Mouse (Mus musculus) intestine, embryonic 16.5 days (tissue): ENCODE results near the gene Osmr. TPM values are rescaled to one million over a fixed set of nuclear protein-coding genes. Genes with fewer than 3 reads are reported as not detected.

Source experiments
- ATAC-seq: fragments of 200-750 bp; cut with Nextera tagmentation; 2 replicates; pipeline ENCODE4 v1.8.0; 2017; ENCODE audit warnings: moderate TSS enrichment, moderate library complexity
- H3K27ac ChIP-seq: fragments of 300-500 bp; sonication (generic); 2 replicates; pipeline ENCODE4 v1.5.1; 2014; ENCODE audit warnings: mild to moderate bottlenecking, low read length
- H3K27me3 ChIP-seq: fragments of 300-500 bp; sonication (generic); replicated peaks from 2 replicates; pipeline ENCODE4 v1.6.1; 2014; ENCODE audit warnings: low read length, control low read depth, mixed read lengths; ENCODE audit not compliant: control insufficient read depth, insufficient read depth
- H3K36me3 ChIP-seq: fragments of 300-500 bp; sonication (generic); 2 replicates; pipeline ENCODE4 v1.6.1; 2014; ENCODE audit warnings: low read length, control low read depth; ENCODE audit not compliant: control insufficient read depth, insufficient read depth
- H3K4me1 ChIP-seq: fragments of 300-500 bp; sonication (generic); 2 replicates; pipeline ENCODE4 v1.6.1; 2014; ENCODE audit warnings: low read length, control low read depth, mixed read lengths; ENCODE audit not compliant: control insufficient read depth, insufficient read depth
- H3K4me2 ChIP-seq: fragments of 300-500 bp; sonication (generic); 2 replicates; pipeline ENCODE4 v1.6.1; 2014; ENCODE audit warnings: low read depth, low read length, control low read depth
- H3K4me3 ChIP-seq: fragments of 300-500 bp; sonication (generic); 2 replicates; pipeline ENCODE4 v1.5.1; 2014; ENCODE audit warnings: mild to moderate bottlenecking, low read length
- H3K9ac ChIP-seq: fragments of 300-500 bp; sonication (generic); 2 replicates; pipeline ENCODE4 v1.6.1; 2014; ENCODE audit warnings: low read depth, low read length
- H3K9me3 ChIP-seq: fragments of 300-500 bp; sonication (generic); 2 replicates; pipeline ENCODE4 v1.6.1; 2016; ENCODE audit warnings: low read length, control low read depth; ENCODE audit not compliant: control insufficient read depth
- WGBS: fragments of 180-500 bp; shearing (Covaris S2); extraction: QIAGEN DNeasy Blood & Tissue Kit; methylation state at CpG from one replicate; pipeline ENCODE4 v1.1.7; 2014; 5-methylcytosine and 5-hydroxymethylcytosine counted together
- polyA plus RNA-seq: library from polyadenylated mRNA; unstranded; fragments of >200 nt; fragmentation: Nextera tagmentation; extraction: Ambion mirVana; gene quantifications from 2 replicates; pipeline ENCODE4 v1.2.1, GENCODE M21; 2015

Osmr gene
- polyA plus RNA-seq, 1 experiment from 2014 or later = 1.2 TPM

DNA sequence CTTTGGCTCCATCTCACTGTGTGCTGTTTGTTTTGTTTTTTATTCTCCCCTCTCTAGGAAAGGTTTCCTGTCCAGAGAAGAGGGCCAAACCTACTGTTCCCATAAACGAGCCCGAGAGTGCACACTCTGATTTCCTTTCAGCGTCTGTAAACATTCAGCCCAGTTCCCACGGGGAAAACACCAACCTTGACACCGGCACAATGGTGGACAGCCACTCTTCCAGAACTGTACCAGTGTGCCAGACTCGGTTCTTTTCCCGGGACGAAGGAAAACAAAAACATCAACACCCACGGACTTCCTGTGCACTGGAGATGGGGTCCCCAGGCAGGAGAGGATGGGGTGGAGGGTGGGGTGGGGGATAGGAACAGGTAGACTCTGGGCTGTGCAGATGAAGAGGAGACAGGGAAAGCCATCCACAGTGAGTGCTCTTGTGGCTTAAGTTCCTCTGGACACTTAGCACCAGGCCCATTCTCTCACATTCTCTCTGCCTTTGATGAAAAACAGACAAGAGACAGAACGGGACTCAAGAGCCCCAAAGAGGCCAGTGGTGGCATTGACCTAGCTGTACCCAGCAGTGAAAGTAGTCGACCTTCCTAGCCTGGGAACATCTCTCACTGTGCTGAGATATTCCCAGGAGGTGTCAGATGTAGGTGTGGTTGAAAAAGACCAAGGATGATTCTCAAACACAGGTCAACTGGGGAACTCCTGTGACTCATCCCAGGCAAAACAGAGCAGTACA lies 3.0 kb downstream of the Osmr start:
- no peak for ATAC-seq
- H3K9me3 ChIP-seq = no peaks in the 10 kb centered on the region
- no peak overlapping the region for H3K27ac ChIP-seq
- 45% methylated on average over 11 of the region's 11 CpGs for WGBS
- H3K27me3 ChIP-seq = no peaks in the 10 kb centered on the region; the same call in none of the 2 replicates
- peaks cover 6% of the 10 kb centered on the region; the same call in 1 of the 2 replicates for H3K4me1 ChIP-seq
- 0 out of 2 replicates have a peak overlapping the region, but pooled peaks have one; percentile 5 for H3K4me2 ChIP-seq
- no peak overlapping the region for H3K9ac ChIP-seq
- H3K36me3 ChIP-seq = no peaks in the 10 kb centered on the region
- no peak overlapping the region for H3K4me3 ChIP-seq

DNA sequence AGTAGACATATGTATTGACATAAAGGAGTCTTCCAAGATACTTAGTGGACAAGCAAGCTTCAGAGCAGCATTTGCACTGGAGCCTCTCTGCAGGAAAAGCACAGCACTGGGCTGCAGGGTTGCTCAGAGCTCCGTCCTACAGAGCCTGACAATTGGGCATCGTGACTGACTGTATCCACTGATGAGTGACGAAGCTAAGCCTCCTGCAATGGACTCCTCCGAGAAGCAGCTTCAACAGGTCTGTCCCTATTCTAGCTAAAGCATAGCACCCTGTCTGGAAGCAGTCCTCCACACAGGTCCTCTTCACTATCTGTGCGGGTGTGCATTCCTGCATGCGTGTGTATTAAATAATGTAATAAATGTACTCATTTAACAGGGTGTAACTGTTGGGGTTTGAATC lies 7.9 kb downstream of the Osmr start:
- H3K9ac ChIP-seq = no peak overlapping the region
- no peak overlapping the region for H3K4me3 ChIP-seq
- no peaks in the 10 kb centered on the region for H3K9me3 ChIP-seq
- H3K27ac ChIP-seq = no peak overlapping the region
- no peaks in the 10 kb centered on the region for H3K4me1 ChIP-seq
- ATAC-seq = no peak
- WGBS = 84% methylated on average over 6 of the region's 6 CpGs
- H3K36me3 ChIP-seq = no peaks in the 10 kb centered on the region
- no peak overlapping the region for H3K4me2 ChIP-seq
- H3K27me3 ChIP-seq = no peaks in the 10 kb centered on the region

DNA sequence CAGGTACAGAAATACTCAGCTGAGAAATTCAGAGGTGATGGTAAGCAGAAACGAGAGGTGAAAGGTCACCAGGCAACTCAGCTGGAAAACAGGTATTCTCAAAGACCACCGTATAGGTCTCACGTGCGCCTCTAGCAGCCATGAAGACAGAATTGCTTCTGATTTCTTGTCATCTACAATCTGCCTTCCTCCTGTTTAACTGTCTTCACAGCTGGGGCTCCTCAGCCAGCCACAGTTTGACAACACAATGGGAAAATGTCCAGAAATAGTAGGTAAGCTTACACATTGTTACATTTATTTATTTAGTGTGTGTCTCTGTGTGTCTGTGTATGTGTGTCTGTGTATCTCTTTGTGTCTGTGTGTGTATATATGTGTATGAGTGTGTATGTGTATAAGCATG lies 12.6 kb downstream of the Osmr start:
- ATAC-seq = no peak
- H3K36me3 ChIP-seq = no peaks in the 10 kb centered on the region
- 52% methylated on average over 4 of the region's 4 CpGs for WGBS
- H3K4me1 ChIP-seq = no peaks in the 10 kb centered on the region
- no peaks in the 10 kb centered on the region for H3K27me3 ChIP-seq
- no peak overlapping the region for H3K27ac ChIP-seq
- H3K9ac ChIP-seq = no peak overlapping the region
- H3K9me3 ChIP-seq = no peaks in the 10 kb centered on the region
- no peak overlapping the region for H3K4me2 ChIP-seq
- H3K4me3 ChIP-seq = no peak overlapping the region

DNA sequence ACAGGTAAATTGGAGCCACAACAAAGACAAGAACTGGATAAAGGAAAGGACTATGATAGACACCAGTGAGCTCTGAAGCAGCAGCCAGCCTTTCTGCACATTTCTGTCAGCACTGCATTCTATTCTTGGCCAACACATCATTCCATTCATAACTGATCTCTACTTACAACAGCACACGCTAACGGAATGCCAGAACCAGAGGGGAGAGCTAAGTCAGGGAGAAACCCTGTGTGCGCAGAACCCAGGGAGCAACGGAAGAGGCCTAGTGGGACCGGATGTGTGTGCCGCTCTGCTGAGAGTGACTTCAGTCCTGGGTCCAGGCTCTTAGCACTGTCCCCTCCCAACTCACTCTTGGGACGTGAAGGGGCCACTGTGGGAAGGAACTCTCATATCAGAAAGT lies 13.2 kb downstream of the Osmr start:
- Histone ChIP-seq H3K4me3 (no peak overlapping the region), H3K4me2 (no peak overlapping the region), H3K9ac (no peak overlapping the region), H3K9me3 (no peaks in the 10 kb centered on the region), H3K27ac (peak overlapping the region; percentile 52), H3K4me1 (no peaks in the 10 kb centered on the region), H3K36me3 (no peaks in the 10 kb centered on the region), H3K27me3 (no peaks in the 10 kb centered on the region)
- ATAC-seq = peak; percentile 48; the same call in 1 of the 2 replicates
- WGBS = 56% methylated on average over 7 of the region's 7 CpGs

DNA sequence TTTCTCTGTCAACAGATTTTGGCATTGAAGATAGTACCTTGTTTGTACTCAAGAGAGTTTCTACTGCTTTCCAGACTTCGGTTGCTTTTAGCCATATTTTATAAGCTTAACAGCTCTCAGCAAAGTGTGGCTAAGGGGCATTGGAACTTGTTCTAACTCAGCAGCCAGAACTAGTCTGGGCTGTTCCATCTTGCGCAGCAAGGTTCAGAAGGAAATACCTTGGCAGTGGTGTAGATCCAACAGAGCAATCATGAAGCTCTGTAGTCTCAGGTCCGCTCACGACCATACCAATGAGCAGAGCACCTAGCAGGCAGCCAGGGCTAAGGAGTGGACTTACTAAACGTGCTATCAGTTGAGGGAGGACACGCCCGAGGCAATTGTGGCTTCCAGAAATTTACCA lies 15.0 kb downstream of the Osmr start:
- no peak for ATAC-seq
- Histone ChIP-seq H3K27ac (no peak overlapping the region), H3K9me3 (no peaks in the 10 kb centered on the region), H3K4me2 (no peak overlapping the region), H3K4me3 (no peak overlapping the region), H3K9ac (no peak overlapping the region), H3K4me1 (no peaks in the 10 kb centered on the region), H3K27me3 (no peaks in the 10 kb centered on the region), H3K36me3 (no peaks in the 10 kb centered on the region)
- WGBS = 66% methylated on average over 7 of the region's 7 CpGs

DNA sequence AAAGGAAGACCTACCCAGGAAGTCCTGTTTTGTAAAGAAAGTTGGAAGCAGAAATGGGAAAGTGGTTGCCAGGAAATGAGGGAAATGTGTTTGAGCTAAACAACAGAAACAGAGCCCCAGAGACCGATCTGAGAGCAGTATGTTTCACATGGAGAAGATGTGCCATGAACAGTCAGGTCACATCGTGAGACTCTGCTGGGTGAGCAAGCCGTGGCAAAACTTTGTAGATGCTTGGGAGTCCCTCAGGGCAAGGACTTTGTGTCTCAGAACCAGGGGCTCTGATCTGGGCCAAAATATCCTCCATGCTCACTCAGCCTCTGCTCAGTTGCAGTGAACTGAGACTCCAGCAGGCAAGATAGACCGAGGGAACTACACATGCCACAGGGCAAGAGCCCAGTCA lies 15.9 kb downstream of the Osmr start:
- 80% methylated on average over 4 of the region's 4 CpGs for WGBS

DNA sequence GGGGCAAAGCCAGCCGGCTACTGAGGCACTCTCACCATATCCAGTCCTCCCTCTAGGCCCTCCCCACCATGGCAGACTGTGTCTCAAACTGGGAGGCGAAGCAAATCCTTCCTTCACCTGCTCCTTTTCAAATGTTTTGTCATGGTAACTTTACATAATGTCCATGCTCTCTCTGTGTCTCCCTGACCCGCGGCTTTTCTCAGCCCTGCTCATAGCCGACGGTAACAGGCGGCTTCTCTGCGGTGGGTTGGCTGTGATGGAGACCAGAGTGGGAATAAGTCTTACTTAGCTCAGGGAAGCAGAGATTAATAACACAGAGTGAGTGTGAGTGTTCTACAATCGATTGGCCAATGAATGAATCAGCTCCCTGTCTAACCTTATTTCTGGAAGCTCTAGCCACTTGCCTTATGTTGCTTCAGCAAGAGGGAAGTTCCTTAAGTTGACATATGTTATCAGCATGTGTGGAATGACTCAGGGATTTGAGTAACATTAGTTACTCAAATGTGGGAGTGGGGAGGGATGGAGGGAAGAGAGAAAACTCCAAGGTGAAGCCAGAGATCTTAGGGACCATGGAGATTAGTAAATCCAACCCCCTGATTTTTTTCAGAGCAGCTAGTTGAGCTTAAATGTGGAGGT lies 17.4 kb downstream of the Osmr start:
- no peaks in the 10 kb centered on the region for H3K27me3 ChIP-seq
- 84% methylated on average over 9 of the region's 9 CpGs for WGBS
- H3K36me3 ChIP-seq = no peaks in the 10 kb centered on the region
- H3K4me2 ChIP-seq = no peak overlapping the region
- no peak overlapping the region for H3K27ac ChIP-seq
- H3K9me3 ChIP-seq = no peaks in the 10 kb centered on the region
- H3K9ac ChIP-seq = no peak overlapping the region
- no peak for ATAC-seq
- no peak overlapping the region for H3K4me3 ChIP-seq
- H3K4me1 ChIP-seq = no peaks in the 10 kb centered on the region

More for the DNA sequence above, 15.9 kb downstream of the Osmr start:
- Histone ChIP-seq H3K27ac (no peak overlapping the region), H3K27me3 (no peaks in the 10 kb centered on the region), H3K9me3 (no peaks in the 10 kb centered on the region), H3K9ac (no peak overlapping the region), H3K4me1 (no peaks in the 10 kb centered on the region), H3K4me3 (no peak overlapping the region), H3K4me2 (no peak overlapping the region), H3K36me3 (no peaks in the 10 kb centered on the region)
- no peak for ATAC-seq

DNA sequence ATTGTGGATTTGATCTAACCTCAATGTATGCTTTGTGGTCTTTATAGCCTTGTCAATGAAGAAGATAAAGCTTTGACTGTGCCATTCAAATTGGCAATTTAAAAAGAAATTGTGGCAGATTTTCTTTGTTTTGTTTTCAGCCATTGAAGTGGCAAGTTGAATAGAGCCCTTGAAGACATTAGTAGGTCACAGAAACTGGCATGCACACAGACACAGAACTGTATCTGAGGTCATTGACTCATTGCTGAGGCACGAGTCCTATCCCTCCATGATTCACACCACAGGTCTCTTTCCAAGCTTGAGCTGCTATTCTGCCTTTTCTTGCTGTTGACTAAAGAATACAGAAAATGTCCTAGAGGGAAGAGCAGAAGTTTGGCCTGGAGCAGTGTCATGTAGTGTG lies 24.9 kb downstream of the Osmr start:
- no peak for ATAC-seq
- 56% methylated on average over 1 of the region's 1 CpGs for WGBS

DNA sequence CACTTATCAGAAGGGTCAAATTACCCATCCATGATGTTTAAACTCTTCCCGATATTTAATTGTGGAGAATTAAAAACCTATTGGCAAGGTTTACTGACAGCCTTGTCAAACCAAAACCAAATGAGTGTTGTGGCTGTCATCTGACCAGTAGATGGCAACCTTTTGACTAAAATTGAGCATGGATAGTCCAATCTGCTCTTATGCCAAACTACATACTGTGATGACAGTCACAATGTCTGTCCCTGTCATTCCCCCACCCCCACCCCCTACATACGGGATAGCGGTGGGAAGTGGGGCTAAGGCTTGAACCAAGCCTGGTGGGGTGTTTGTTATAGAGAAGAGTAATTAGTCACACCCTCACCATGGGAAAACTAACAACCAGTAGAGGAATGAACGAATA lies 34.6 kb downstream of the Osmr start:
- H3K4me1 ChIP-seq = no peaks in the 10 kb centered on the region
- H3K9ac ChIP-seq = no peak overlapping the region
- whole genome bisulfite sequencing = 46% methylated on average over 4 of the region's 4 CpGs

More for the DNA sequence above, 24.9 kb downstream of the Osmr start:
- H3K4me1 ChIP-seq = no peaks in the 10 kb centered on the region
- no peak overlapping the region for H3K9ac ChIP-seq
- H3K9me3 ChIP-seq = no peaks in the 10 kb centered on the region
- no peak overlapping the region for H3K4me2 ChIP-seq
- no peak overlapping the region for H3K27ac ChIP-seq
- no peak overlapping the region for H3K4me3 ChIP-seq
- no peaks in the 10 kb centered on the region for H3K36me3 ChIP-seq
- H3K27me3 ChIP-seq = no peaks in the 10 kb centered on the region

More for the DNA sequence above, 34.6 kb downstream of the Osmr start:
- no peak for ATAC-seq
- H3K4me2 ChIP-seq = no peak overlapping the region
- no peaks in the 10 kb centered on the region for H3K27me3 ChIP-seq
- no peaks in the 10 kb centered on the region for H3K9me3 ChIP-seq
- H3K4me3 ChIP-seq = no peak overlapping the region
- H3K36me3 ChIP-seq = no peaks in the 10 kb centered on the region
- no peak overlapping the region for H3K27ac ChIP-seq
